Mouse (Mus musculus) cerebellum, postnatal 25 days (tissue): ENCODE results near the gene Zbtb42.

Experiments used
- DNase-seq, 2 experiments: peaks; one replicate each; pipeline ENCODE4 v3.0.0; 2021; ENCODE audit warnings: mixed read lengths in 2 of 2

Gene Zbtb42

DNA sequence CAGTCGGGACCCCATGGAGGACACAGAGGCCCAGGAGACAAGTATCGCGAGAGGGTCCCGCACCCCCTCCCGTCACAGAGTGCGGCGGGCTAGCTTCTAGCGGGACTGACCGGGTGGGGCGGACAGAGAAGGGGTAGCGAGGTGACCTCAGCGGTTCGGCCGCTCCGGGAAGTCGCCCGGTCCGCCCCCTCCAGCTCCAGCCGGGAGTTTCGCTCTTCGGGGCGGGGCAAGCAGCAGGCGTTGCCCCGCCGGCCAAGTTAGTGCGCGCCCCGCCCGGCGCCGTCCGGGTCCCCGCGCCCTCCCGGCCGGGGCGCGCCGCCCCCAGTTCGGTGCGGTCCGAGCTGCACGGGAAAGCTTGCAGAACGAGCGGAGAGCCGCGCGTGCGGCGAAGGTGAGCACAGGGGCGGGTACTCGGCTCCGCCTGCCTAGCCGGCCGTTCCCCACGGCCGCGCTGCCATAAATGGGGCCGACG lies at the start of gene Zbtb42:
Zbtb42 (plus strand) TSS at position 274 of the 472 bp plus-strand sequence.
- DNase-seq, result peak in 1 of 2 experiments; percentile 40

DNA sequence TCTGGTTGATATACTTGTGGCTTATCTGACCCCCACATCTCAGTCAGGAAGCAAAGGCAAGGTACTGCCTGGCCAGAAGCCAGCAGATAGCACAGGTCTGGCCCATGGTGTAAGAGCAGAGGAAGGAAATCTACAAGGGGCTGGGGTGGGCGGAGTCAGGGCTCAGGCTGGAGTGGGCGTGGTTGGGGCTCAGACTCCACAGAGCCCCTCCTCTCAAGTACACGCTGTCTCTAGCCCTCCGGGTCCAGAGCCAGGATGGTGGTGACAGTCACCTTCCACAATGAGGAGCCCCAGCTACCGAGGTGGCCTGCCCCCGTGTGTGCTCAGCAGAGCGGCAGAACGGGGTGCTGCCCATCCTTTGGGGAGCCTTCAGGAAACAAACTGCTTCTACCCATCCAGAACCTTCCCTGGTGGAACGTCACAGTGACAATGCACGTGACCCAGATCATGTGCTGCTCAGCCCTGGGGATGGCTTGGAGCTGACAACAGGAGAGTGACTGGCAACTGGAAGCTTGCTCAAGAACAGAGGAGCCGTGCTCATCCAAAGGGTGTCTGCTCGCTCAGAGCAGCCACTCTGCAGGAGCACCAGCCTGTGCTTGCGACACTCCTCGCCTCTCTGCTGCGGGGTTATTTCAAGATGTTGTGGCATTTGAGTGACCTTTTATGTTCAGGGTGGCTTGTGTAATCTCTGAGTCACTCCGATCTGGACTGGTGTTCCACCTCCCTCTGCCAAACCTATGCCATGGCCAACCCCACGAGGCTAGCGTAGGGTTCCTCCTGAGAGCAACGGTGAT lies 49.5 kb upstream of the Zbtb42 start:
- peak in 1 of 2 experiments; percentile 43 for DNase-seq

DNA sequence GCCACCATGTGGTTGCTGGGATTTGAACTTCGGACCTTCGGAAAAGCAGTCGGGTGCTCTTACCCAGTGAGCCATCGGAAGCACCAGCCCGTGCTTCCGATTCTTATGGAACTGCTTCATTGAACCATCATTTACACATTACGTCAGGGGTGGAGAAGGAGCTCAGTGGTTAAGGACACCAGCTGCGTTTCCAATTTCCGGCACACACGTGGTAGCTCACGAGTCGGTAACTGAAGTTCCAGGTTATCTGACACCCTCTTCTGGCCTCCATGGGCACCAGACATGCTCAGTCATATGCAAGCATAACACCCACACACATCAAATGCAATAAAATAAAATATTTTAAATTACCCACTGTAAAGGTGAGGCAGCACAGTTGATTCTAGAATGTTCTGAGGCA lies 48.6 kb upstream of the Zbtb42 start:
- no peak for DNase-seq

DNA sequence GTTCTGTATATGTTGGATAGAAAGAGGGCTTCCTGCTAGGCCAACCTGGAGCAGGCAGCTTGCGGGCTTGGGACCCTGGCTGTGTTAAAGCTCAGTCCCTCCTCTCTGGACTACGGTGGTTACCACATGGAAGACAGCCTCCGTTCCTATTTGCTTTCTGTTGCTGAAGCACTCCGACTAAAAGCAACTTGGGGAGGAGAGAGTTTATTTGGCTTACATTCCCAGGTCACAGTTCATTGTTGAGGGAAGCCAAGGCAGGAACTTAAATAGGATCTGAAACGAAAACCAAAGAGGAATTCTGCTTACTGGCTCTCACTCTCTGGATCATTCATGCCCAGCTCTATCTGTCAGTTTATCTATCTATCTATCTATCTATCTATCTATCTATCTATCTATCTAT lies 47.8 kb upstream of the Zbtb42 start:
- no peak for DNase-seq

DNA sequence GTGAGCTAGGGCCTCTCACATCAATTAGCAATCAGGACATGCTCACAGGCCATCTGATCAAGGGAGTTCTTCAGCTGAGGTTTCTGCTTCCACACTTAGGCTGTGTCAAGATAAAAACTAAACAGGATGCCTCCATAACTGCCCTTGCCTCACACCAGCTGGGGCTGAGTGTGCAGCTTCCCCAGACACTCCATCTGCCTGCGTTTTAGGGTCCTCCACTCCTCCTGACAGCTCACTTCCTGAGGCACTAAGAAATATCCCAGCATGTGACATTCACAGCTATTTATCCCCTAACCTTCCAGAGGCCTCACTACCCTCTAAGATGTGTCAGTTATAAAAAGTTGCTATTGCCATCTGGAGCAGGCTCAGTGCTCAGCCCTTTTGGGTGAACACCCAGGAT lies 47.2 kb upstream of the Zbtb42 start:
- DNase-seq, result no peak

DNA sequence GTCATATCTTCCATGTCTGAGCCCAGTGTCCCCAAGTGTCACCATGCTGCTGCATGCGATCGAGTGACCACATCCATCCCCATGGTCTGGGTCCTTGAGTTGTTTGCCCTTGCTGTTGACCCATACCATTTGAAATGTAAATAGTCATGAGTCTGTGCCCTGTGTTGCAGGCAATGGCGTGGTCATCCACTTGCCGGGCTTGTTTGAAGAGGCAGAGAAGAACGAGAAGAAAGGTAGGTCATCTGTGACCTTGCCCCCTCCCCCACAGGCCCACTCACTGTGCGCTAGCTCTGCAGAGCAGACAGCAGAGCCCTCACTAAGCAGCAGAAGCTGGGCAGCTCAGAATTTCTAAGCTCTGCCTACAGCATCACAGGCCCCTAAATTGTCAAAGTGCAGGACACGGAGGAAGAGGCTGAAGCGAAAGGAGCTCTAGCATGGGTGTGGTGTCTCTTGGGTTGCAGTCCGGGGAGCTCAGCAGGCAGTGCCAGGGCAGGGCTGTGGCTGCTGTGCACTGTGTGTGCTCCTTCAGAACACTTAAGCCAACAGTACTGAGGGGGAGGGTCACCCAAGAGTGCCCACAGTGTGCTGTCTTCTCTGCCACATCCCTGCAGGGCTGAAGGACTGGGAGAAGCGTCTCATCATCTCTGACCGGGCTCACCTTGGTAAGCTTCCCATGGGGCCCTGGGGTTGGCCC lies 46.4 kb upstream of the Zbtb42 start:
- no peak for DNase-seq

DNA sequence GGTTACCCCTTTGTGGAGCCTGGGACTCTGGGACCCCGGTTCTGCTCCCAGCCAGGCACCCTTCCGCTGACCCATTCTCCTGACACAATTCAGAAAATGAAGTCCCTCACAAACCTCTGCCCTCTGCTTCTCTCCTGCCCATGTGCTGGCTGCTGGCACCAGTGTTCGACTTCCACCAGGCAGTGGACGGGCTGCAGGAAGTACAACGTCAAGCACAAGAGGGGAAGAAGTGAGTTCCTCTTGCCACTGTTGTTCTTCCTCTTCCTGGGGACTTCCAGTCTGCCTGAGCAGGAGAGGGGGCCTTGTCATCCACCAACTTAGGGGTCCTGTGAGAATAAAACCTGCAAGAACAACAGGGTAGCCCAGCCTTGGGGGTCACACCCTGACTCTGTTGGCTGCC lies 45.7 kb upstream of the Zbtb42 start:
- no peak for DNase-seq

DNA sequence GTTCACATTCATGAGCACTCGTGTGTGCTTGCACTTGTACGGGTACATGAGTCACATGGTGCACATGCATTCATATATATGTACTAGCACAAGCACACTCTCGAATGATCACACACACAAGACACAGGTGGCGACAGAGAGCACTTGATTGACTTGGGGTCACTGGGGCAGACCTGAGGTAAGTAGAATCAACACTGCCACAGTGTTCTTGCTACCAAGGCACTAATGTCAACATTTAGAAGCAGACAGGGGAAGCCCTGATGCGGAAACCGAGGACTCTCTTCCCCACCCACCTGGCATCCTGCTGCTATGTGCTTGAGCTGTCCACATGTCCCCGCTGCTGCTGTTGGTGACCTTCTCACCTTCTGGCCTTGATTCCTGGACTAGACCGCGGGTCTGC lies 44.9 kb upstream of the Zbtb42 start:
- DNase-seq, result no peak

DNA sequence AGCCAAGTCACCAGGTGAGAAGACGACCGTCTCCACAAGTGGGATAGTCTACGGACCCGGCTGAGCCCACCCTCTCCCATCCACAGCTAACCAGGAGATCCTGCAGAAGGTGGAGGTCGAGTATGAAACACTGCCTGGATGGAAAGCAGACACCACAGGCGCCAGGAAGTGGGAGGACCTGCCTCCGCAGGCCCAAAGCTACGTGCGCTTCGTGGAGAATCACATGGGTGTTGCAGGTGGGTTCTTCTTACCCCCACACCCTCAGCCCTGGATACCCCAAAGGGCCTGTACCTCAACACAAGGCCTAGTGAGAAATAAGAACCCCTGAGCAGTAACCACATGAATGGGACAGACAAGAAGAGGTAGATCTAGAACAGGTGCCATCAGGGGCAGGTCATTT lies 39.1 kb upstream of the Zbtb42 start:
- DNase-seq, result no peak

DNA sequence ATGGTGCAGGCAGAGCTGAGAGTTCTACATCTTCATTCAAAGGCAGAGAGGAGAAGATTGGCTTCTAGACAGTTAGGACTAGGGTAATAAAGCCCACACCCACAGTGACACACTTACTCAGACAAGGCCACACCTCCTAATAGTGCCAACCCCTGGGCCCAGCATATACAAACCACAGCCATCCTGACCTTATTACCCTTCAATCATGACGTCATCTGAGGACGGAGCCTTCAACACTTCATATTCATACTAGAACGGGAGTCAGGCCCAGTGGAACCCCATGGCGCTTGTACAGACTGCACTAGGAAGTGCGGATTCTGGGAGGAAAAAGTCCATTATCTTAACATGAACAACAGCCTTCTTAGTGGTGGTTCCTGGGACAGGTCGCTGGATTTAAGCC lies 35.5 kb upstream of the Zbtb42 start:
- DNase-seq, result no peak

DNA sequence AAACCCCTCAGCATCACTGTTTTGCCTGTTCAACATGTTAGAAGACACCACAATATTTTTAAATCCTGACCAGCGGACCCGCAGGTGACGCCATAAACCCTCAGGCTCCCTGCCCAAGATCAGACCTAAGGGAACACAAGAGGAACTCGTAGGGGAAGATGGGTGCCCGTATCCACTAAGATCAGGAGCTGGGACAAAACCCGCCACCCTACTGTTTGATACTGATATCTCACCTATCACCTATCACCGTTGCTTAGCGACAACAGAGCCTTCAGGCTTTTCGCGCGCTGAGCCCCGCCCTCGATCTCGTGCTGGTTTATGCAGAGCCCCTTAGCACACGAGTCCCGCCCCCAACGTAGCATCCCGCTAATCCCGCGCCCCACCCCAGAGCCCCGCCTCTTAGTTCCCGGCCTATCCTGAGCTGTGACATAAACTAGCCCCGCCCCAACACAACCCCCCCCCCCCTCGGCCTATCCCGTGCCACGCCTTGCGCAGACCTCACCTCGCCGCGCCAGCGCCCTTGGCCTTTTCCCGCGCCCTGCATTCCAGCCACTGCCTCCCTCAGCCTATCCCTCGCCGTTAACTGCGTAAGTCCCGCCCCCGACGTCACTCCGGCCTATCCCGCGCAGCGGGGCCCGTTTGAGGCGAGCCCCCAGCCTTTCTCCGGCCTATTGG lies 34.3 kb upstream of the Zbtb42 start, which contains the start of gene Siva1:
Siva1 (plus strand) TSS at position 500 of the 675 bp plus-strand sequence.
- DNase-seq, result peak; percentile 99 to 100

DNA sequence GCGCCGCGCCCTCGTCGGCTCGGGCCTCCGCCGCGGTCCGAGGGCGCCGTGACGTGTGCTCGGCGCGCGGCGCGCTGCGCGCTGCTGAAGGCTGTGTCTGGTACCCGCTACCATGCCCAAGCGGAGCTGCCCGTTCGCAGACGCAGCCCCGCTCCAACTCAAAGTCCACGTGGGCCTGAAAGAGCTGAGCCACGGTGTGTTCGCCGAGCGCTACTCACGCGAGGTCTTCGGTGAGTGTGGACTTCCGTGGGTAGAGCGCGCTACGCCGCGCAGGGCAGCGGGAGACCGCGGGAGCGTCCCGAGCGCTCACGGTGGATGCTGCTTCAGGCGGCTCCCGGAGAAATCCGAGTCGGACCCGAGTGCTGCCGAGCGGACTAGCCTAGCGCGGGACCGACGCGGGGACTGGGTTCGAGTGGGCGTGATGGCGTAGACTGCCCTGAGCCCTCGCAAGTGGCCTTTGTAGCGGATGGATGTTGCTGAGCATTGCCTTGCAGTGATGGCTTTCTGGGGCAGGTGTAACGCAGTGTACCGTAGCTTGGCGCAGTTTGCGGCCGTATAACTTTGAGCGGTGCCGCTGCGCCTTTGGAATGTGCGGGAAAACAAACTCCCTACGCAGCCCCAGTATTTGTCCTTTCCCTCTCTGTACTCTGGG lies 33.6 kb upstream of the Zbtb42 start:
- peak in 1 of 2 experiments; percentile 84 for DNase-seq

DNA sequence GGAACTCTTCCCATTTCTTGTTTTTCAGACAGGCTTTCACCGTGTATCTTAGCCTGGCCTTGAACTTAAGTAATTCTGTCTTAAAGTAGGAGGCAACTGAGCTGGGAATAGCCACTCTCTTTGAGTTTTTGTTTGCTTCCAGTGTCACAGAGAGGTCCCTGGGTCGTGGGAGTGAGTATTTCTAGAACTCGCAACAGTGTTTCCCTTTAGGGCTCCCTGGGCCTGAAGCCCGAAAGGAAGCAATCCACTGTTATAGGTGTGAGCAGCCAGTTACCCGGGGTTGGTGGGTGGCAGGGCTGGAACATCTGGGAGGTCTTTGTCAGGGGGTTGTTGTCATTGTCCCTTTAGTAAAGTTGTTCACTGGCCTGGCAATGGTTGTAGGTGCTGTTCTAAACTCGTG lies 32.5 kb upstream of the Zbtb42 start:
- no peak for DNase-seq

DNA sequence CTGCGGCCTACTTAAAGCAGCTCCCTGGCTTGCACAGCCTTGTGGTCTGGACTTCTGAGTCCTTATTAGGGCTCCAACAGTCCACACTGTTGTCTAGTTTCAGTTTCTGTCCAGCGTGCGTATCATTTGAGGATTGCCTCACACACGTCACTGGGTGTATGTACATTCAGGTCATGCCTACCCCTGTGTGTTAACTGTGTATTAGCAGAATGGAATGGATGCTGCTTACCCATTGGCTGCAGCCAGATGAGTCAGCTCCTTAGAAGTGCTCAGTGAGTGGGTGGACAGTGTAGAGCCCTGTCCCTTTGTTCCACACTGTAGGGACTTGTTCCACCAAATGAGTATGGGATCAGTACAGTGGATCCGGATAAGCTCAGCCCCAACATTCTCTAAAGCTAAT lies 30.5 kb upstream of the Zbtb42 start:
- no peak for DNase-seq

DNA sequence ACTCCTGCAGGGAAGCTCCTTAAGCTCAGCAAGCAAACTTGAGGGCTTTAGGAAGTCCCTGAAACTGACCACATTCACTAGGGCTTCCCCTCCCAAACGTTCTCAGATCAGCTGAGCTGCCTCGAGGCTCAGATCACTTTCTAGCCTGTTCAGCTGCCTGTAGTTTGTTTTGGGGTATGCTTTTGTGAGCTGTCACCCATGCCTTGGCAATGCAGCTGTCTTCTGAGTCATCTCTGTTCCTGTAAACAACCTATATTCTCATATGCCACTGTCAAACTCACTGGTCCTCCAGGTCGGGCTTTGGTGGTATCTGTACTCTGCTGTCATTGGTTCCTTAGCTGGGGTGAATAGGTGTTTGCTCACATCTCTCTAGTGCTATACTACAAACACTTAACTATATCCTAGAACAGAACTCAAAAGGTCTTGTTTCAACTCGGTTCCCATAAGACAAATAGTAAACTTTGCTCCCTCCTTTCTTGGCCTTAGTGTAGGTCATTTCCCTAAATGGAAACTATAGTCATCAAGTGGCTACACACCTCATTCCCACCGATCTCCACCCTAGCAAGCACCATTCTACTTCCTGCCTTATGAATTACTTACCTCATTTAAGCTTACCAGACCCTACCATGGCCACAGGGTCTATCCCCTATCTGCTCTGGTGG lies 26.7 kb upstream of the Zbtb42 start:
- no peak for DNase-seq

DNA sequence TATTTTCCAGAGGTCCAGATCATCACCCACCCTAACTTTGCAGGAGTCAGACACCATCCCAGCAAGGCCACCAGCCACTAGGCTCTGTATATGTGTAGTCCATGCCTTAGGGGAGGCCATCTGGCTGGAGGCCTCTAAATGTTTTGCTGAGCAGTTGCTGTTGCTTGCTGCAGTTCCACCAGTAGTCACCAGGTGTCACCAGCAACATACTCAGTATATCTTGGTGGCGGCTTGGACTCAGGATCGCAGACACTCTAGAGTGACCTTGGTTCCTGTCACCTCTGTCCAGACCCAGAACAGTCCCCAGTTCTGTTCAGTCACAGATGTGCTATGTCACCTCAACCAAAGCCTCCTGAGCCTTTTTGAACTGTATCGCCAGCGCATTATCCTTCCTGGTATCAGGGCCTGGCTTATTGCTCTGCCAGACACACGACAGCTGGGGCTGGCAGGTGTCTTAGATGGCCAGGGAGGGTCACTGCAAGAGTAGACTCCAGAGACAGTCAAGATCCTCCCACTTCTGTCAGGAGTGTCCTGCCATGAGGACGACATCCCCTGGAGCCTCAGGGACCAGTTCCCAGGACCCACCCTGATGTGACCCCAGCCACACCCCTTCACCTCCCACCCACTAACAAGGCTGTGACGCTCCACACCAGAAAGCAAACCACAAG lies 25.3 kb upstream of the Zbtb42 start:
- DNase-seq, result peak; percentile 94 to 96

DNA sequence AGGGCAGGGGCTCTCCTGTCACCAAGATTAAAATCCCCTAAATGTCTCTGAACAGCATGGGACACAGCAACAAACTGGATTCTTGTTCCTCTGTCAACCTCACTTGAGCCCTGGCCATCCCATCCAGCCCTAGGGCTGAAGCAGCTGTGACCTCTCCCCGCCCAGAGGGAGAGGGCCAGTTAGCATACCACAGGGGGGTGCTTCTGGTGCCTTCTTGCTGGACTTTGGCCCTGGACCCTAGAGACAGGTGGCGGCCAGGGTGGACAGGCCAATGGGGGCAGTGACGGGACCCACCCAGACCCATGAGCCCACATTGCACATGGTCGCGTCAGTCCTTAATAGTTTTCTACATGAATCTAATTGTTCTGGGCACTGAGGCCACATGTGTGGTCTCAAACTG lies 24.6 kb upstream of the Zbtb42 start:
- no peak for DNase-seq

DNA sequence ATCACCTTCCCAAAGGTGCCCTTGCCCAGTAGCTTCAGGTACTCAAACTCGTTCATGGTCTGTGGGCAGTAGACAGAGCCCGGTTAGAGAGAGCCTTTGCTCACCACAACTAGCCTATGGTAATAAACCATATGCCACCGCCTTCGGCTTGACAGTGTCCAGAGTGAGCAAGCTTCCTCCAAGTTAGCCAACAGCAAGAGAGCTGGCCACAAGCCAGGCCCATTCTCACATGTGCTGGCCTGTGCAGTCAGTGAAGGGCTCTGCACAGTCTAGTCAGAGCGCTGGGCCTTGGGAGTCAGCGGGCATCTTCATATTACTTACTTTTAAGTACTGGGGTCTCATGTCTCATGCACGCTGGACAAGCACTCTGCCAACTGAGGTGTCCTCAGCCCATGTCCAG lies 20.0 kb upstream of the Zbtb42 start:
- peak; percentile 77 to 88 for DNase-seq

DNA sequence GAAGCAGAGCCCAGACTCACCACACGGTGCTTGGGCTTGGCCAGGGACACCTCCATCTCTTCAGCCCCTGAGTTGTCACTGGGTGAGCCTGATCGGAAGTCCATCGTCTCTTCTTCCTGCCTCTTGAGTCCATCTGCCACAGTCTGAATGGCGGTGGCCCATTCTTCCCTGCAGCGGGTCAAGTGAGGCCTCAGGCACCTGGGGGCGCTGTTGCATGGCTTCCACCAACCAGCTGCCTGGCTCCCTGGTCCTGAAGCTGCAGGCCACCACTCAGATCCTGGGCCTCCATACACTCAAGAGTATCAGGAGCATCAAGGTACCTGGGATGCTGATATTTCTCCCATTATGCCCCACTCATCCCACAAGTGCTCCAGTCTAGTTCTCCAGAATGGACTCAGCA lies 19.5 kb upstream of the Zbtb42 start:
- peak; percentile 83 to 89 for DNase-seq

DNA sequence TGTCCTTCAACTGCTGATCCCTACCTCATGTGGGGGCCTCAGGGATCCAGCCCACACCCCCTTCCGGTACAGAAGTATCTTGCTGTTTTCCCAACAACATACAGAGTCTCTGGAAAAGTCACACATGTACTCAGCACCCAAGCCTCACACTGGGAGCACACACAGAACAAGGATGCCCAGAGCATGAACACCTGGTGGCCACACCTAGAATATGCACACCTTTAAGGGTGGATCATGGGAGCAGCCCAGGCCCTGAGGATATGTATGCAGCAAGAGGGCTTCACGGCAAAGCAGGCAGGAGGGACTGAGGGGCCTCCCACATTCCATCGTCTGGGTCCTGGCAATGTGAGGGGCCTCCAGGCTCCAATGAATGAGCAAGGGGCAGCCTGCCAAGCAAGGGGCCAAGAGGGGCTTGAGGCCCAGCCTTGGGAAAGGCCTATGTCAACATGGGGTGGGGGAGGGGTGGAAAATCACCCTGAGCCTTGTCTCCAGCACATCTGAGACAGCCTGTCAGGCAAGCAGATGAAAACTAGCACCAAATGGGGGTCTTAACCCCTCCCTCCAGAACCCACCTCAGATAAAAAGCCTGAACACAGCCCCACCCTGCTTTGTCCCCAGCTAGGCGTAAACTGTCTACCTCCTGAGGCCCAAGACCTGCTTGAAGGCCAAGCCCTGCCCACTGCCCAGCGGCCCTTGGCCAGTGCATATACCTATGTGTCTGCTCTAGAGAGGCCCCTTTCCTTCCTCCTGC lies 17.9 kb upstream of the Zbtb42 start:
- DNase-seq, result peak in 1 of 2 experiments; percentile 23

DNA sequence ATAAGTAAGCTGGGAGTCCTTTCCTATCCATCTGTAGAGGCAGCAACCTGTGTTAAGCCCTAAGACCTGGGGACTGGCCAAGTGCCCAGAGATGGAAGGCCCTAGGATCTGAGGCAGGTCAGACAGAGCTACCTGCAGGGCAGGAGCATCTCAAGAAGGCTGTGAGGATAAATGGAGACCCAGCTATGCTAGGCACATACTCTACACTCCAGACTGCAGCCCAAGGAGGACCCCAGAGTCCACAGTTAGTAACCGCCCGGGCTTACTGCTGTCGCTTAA lies 17.4 kb upstream of the Zbtb42 start:
- peak in 1 of 2 experiments; percentile 55 for DNase-seq
